Mouse (Mus musculus): Measurements from ENCODE around the gene Qrich1.

DNA sequence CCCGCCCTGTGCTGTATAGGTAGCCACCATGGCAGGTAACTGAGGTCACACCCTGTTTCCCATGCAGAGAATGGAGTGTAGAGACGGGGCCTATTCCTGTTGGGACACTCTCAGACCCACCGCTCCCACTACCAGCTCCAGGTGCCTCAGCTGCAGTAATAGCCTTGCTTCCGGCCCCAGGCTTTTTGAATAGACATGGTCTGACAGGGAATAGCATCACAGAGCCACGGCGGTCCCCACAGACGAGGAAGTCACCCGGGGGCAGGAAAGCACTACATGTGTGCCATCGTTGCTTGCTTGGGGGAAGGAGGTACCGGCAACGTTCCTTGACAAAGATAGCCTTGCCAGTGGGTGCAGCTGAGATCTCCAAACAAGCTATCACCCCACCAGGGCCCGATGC lies 58.3 kb downstream of the Qrich1 start:
- TF ChIP-seq MAFK (IDR thresholded peaks at IDR 0.05; ENCODE audit: insufficient read depth, low read depth, low read length) (no peak), HCFC1 (IDR thresholded peaks at IDR 0.05; ENCODE audit: borderline replicate concordance, insufficient read depth, low read length) (no peak)
